Mouse (Mus musculus) liver, adult 2 months (tissue): ENCODE measurements around the gene Dnajc22.

Experiments
- CTCF ChIP-seq: fragments of 200-500 bp; IDR thresholded peaks from 2 replicates; pipeline ENCODE4 v1.5.1; 2011; ENCODE audit warnings: low read depth, low read length, control low read depth
- POLR2A ChIP-seq: fragments of 200-500 bp; IDR thresholded peaks from 2 replicates; pipeline ENCODE4 v1.6.1; 2011; ENCODE audit warnings: low read length, control low read depth; ENCODE audit not compliant: insufficient read depth; ENCODE audit errors: extremely low read depth

DNA sequence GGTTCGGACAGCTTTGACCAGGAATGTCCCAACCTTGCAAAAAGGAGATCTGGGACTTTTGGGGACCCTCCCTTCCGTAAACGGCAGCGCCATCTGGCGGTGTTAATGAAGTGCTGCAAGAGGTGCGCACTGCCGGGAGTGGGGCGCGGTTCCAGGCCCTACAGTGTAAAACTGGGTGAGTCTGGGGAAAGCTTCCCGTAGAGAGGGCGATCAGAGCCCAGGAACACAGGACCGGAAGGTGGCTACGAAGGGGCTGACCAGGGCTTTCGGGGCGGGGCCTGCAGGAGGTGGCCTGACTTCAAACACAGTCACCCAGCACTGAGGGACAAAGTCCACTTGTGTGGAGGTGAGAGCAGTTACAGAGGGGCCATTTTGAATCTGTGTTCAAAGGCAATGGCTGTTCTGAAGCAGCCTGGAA lies 6.2 kb downstream of the Dnajc22 start:
- TF ChIP-seq CTCF (peak; percentile 92), POLR2A (peak; percentile 68; the same call in 1 of the 2 replicates)
